In genomic region chr16:57166611-57167513, GRCm38 (mm10) we compare ENCODE assay signal across 1 mouse cellular context.
TF ChIP-seq lines count a peak whose summit lies in the region.

Nit2 (minus strand) TSS chr16:57167341.

TF ChIP-seq in CH12.LX, 34 proteins besides CTCF, POLR2A, EP300 and RAD21 (continued from another document):
- TF ChIP-seq ZKSCAN1 (IDR thresholded peaks at IDR 0.05; ENCODE audit: borderline replicate concordance, low read depth, low read length) (no peak), ELF1 (IDR thresholded peaks at IDR 0.05; ENCODE audit: low read depth, low read length) (peak; percentile 34; the same call in 1 of the 2 replicates), MXI1 (IDR thresholded peaks at IDR 0.05; ENCODE audit: low read depth, low read length) (peak; percentile 73; the same call in 1 of the 2 replicates), GABPA (IDR thresholded peaks at IDR 0.05; ENCODE audit: insufficient replicate concordance, low read depth, low read length) (no peak), TCF12 (IDR thresholded peaks at IDR 0.05; ENCODE audit: low read depth, low read length) (peak; percentile 56), ZC3H11A (IDR thresholded peaks at IDR 0.05; ENCODE audit: low read depth, low read length) (no peak), JUN (IDR thresholded peaks at IDR 0.05; ENCODE audit: insufficient read depth, low read depth, low read length) (no peak), NRF1 (IDR thresholded peaks at IDR 0.05; ENCODE audit: low read depth, low read length) (peak; percentile 83), E2F4 (IDR thresholded peaks at IDR 0.05; ENCODE audit: insufficient replicate concordance, low read depth, low read length) (no peak), NELFE (IDR thresholded peaks at IDR 0.05; ENCODE audit: low read depth, low read length) (peak; percentile 72), CHD2 (IDR thresholded peaks at IDR 0.05; ENCODE audit: low read length) (no peak), MEF2A (IDR thresholded peaks at IDR 0.05; ENCODE audit: borderline replicate concordance, low read depth, low read length) (0 out of 2 replicates have a peak, but pooled peaks have one; percentile 21), TBP (conservative IDR thresholded peaks at IDR 0.05; ENCODE audit: low read depth, low read length) (0 out of 2 replicates have a peak, but pooled peaks have one; percentile 49), JUND (conservative IDR thresholded peaks at IDR 0.05; ENCODE audit: low read depth, low read length) (no peak), POLR2AphosphoS2 (IDR thresholded peaks at IDR 0.05; ENCODE audit: low read depth, low read length) (peak; percentile 83), MAFK (IDR thresholded peaks at IDR 0.05; ENCODE audit: insufficient replicate concordance, low read length) (no peak), BHLHE40 (IDR thresholded peaks at IDR 0.05; ENCODE audit: low read depth, low read length) (peak; percentile 22; the same call in 1 of the 2 replicates), PAX5 (IDR thresholded peaks at IDR 0.05; ENCODE audit: low read length) (no peak), HCFC1 (IDR thresholded peaks at IDR 0.05; ENCODE audit: low read depth, low read length) (peak; percentile 58), SIN3A (IDR thresholded peaks at IDR 0.05; ENCODE audit: low read length) (peak; percentile 81), KAT2A (IDR thresholded peaks at IDR 0.05; ENCODE audit: insufficient replicate concordance, low read length) (no peak), MAZ (IDR thresholded peaks at IDR 0.05; ENCODE audit: low read depth, low read length) (0 out of 2 replicates have a peak, but pooled peaks have one; percentile 52), ETS1 (conservative IDR thresholded peaks at IDR 0.05; ENCODE audit: low read depth, low read length) (no peak)
